Mouse (Mus musculus) kidney, embryonic 16.5 days (tissue): ENCODE data around the gene Vps9d1. TPM values are rescaled to one million over a fixed set of nuclear protein-coding genes. Genes with fewer than 3 reads are reported as not detected.
"Not testable (repeated sequence)": the region's sequence is repeated elsewhere in the genome, so short reads cannot be mapped to it uniquely, and the experiment has no call there.

ENCODE experiments used
- ATAC-seq: fragments of 200-750 bp; cut with Nextera tagmentation; 2 replicates; pipeline ENCODE4 v1.8.0; 2017; ENCODE audit warnings: moderate TSS enrichment; ENCODE audit not compliant: low FRiP score, low TSS enrichment
- H3K27ac ChIP-seq: fragments of 300-500 bp; sonication (generic); 2 replicates; pipeline ENCODE4 v1.5.1; 2014; ENCODE audit warnings: low read length
- H3K27me3 ChIP-seq: fragments of 300-500 bp; sonication (generic); 2 replicates; pipeline ENCODE4 v1.6.1; 2014; ENCODE audit warnings: low read length, control low read depth, mixed read lengths; ENCODE audit not compliant: insufficient read depth
- H3K36me3 ChIP-seq: fragments of 300-500 bp; sonication (generic); 2 replicates; pipeline ENCODE4 v1.6.1; 2014; ENCODE audit warnings: low read length, control low read depth, mixed read lengths; ENCODE audit not compliant: insufficient read depth
- H3K4me1 ChIP-seq: fragments of 300-500 bp; sonication (generic); 2 replicates; pipeline ENCODE4 v1.6.1; 2014; ENCODE audit warnings: low read length, control low read depth, mixed read lengths; ENCODE audit not compliant: insufficient read depth
- H3K4me2 ChIP-seq: fragments of 300-500 bp; sonication (generic); replicated peaks from 2 replicates; pipeline ENCODE4 v1.6.1; 2014; ENCODE audit warnings: low read depth, low read length
- H3K4me3 ChIP-seq: fragments of 300-500 bp; sonication (generic); 2 replicates; pipeline ENCODE4 v1.5.1; 2014; ENCODE audit warnings: mild to moderate bottlenecking, low read length
- H3K9ac ChIP-seq: fragments of 300-500 bp; sonication (generic); replicated peaks from 2 replicates; pipeline ENCODE4 v1.6.1; 2014; ENCODE audit warnings: low read length
- H3K9me3 ChIP-seq: fragments of 300-500 bp; sonication (generic); 2 replicates; pipeline ENCODE4 v1.6.1; 2016; ENCODE audit warnings: low read length, control low read depth
- WGBS: fragments of 180-500 bp; shearing (Covaris S2); extraction: QIAGEN DNeasy Blood & Tissue Kit; methylation state at CpG from one replicate; pipeline ENCODE4 v1.1.7; 2014; 5-methylcytosine and 5-hydroxymethylcytosine counted together
- polyA plus RNA-seq: library from polyadenylated mRNA; unstranded; fragments of >200 nt; fragmentation: Nextera tagmentation; extraction: Ambion mirVana; gene quantifications from 2 replicates; pipeline ENCODE4 v1.2.1, GENCODE M21; 2015

The Vps9d1 gene
- polyA plus RNA-seq, 1 experiment from 2014 or later = 25.8 TPM

GRCm38 (mm10) chr8:123199864-123200263 lies 54.3 kb downstream of the Vps9d1 start:
- no peak overlapping the region for H3K4me3 ChIP-seq
- ATAC-seq = no peak
- 57% methylated on average over 14 of the region's 14 CpGs for WGBS

GRCm38 (mm10) chr8:123197016-123197415 lies 57.1 kb downstream of the Vps9d1 start:
- H3K36me3 ChIP-seq, H3K9me3 ChIP-seq, ATAC-seq, H3K9ac ChIP-seq, H3K27ac ChIP-seq, H3K4me3 ChIP-seq, H3K4me1 ChIP-seq, H3K4me2 ChIP-seq, H3K27me3 ChIP-seq: not testable (repeated sequence)
- WGBS = 74% methylated on average over 5 of the region's 5 CpGs

More at GRCm38 (mm10) chr8:123199864-123200263, 54.3 kb downstream of the Vps9d1 start:
- Histone ChIP-seq H3K27me3 (no peaks in the 10 kb centered on the region), H3K27ac (no peak overlapping the region), H3K4me1 (no peaks in the 10 kb centered on the region), H3K4me2 (no peak overlapping the region), H3K36me3 (no peaks in the 10 kb centered on the region), H3K9ac (no peak overlapping the region; the same call in 1 of the 2 replicates), H3K9me3 (no peaks in the 10 kb centered on the region)

- Histone ChIP-seq H3K9me3 (no peaks in the 10 kb centered on the region), H3K4me3 (no peak overlapping the region), H3K4me2 (no peak overlapping the region), H3K36me3 (no peaks in the 10 kb centered on the region), H3K27me3 (no peaks in the 10 kb centered on the region), H3K4me1 (peaks cover 7% of the 10 kb centered on the region; the same call in 1 of the 2 replicates), H3K9ac (no peak overlapping the region), H3K27ac (no peak overlapping the region)
- no peak for ATAC-seq
- 83% methylated on average over 9 of the region's 9 CpGs for WGBS
These were observed 60.4 kb downstream of the Vps9d1 start for GRCm38 (mm10) chr8:123193771-123194170.

Other genes with a start within 250 kb of the Vps9d1 start
- 25.6 and 30.4 TPM in 2 replicates for gene Ankrd11, start 212.1 kb downstream of the Vps9d1 start, polyA plus RNA-seq
- gene Spg7, start 191.4 kb downstream of the Vps9d1 start, polyA plus RNA-seq = 56.6 and 59.1 TPM in 2 replicates
- 1,084 and 1,349 TPM in 2 replicates for gene Rpl13, start 152.0 kb downstream of the Vps9d1 start, polyA plus RNA-seq
- gene Cpne7, start 137.0 kb downstream of the Vps9d1 start, polyA plus RNA-seq = 1.8 and 2.1 TPM in 2 replicates
- 10.5 and 12.6 TPM in 2 replicates for gene Sult5a1, start 96.0 kb downstream of the Vps9d1 start, polyA plus RNA-seq
- gene Dpep1, start 68.1 kb downstream of the Vps9d1 start, polyA plus RNA-seq = 9.6 and 11.8 TPM in 2 replicates
- 138 and 147 TPM in 2 replicates for gene Chmp1a, start 41.6 kb downstream of the Vps9d1 start, polyA plus RNA-seq
- 5.2 and 7.4 TPM in 2 replicates for gene Spata33, start 41.5 kb downstream of the Vps9d1 start, polyA plus RNA-seq
- gene Cdk10, start 29.5 kb downstream of the Vps9d1 start, polyA plus RNA-seq = 39.8 and 40.1 TPM in 2 replicates
- gene Spata2l, start 18.1 kb downstream of the Vps9d1 start, polyA plus RNA-seq = 7.5 and 8.9 TPM in 2 replicates
- gene Zfp276, start 153 bp downstream of the Vps9d1 start, polyA plus RNA-seq = 26.7 and 28.5 TPM in 2 replicates
- gene Fanca, start 64.2 kb upstream of the Vps9d1 start, polyA plus RNA-seq = 36.6 and 43.8 TPM in 2 replicates
- gene Spire2, start 78.4 kb upstream of the Vps9d1 start, polyA plus RNA-seq = 4.9 and 5.4 TPM in 2 replicates
- 168 and 175 TPM in 2 replicates for gene Tcf25, start 119.4 kb upstream of the Vps9d1 start, polyA plus RNA-seq
- not detected in 2 replicates for gene Mc1r, start 152.8 kb upstream of the Vps9d1 start, polyA plus RNA-seq
- gene Tubb3, start 157.1 kb upstream of the Vps9d1 start, polyA plus RNA-seq = 4.8 and 11.2 TPM in 2 replicates
- 43.7 and 44.4 TPM in 2 replicates for gene Def8, start 169.2 kb upstream of the Vps9d1 start, polyA plus RNA-seq
- gene Afg3l1, start 223.6 kb upstream of the Vps9d1 start, polyA plus RNA-seq = 59.4 and 65.9 TPM in 2 replicates